Mouse (Mus musculus): Measurements from ENCODE around the gene Pds5b.

GRCm38 (mm10) chr5:150693277-150693676, 19.7 kb downstream of the Pds5b start:
- no peak for TF ChIP-seq POLR2A (IDR thresholded peaks at IDR 0.05; ENCODE audit: insufficient read depth, low read length)
- TF ChIP-seq EP300 (IDR thresholded peaks at IDR 0.05; ENCODE audit: insufficient read depth, low read depth, low read length), result no peak

All from ES-Bruce4 (cell line).